Mouse (Mus musculus) liver, embryonic 16.5 days (tissue): ENCODE data around the gene Kcnip1. TPM values are rescaled to one million over a fixed set of nuclear protein-coding genes. Genes with fewer than 3 reads are reported as not detected.

Experiments used
- ATAC-seq: fragments of 200-750 bp; cut with Nextera tagmentation; 2 replicates; pipeline ENCODE4 v1.8.0; 2017; ENCODE audit warnings: low read depth, mild to moderate bottlenecking, moderate number of reproducible peaks, moderate library complexity
- H3K27ac ChIP-seq: fragments of 300-500 bp; sonication (generic); 2 replicates; pipeline ENCODE4 v1.5.1; 2014; ENCODE audit warnings: mild to moderate bottlenecking, low read length
- H3K27me3 ChIP-seq: fragments of 300-500 bp; sonication (generic); 2 replicates; pipeline ENCODE4 v1.6.1; 2014; ENCODE audit warnings: low read depth, low read length, mixed read lengths; ENCODE audit not compliant: control insufficient read depth, insufficient read depth
- H3K36me3 ChIP-seq: fragments of 300-500 bp; sonication (generic); 2 replicates; pipeline ENCODE4 v1.6.1; 2014; ENCODE audit warnings: mild to moderate bottlenecking; ENCODE audit not compliant: control insufficient read depth, insufficient read depth
- H3K4me1 ChIP-seq: fragments of 300-500 bp; sonication (generic); 2 replicates; pipeline ENCODE4 v1.6.1; 2014; ENCODE audit warnings: low read depth, low read length, mixed read lengths; ENCODE audit not compliant: control insufficient read depth
- H3K4me2 ChIP-seq: fragments of 300-500 bp; sonication (generic); 2 replicates; pipeline ENCODE4 v1.6.1; 2014; ENCODE audit warnings: low read depth, low read length, mixed read lengths
- H3K4me3 ChIP-seq: fragments of 300-500 bp; sonication (generic); 2 replicates; pipeline ENCODE4 v1.5.1; 2014; ENCODE audit warnings: low read depth, mild to moderate bottlenecking, low read length
- H3K9ac ChIP-seq: fragments of 300-500 bp; sonication (generic); 2 replicates; pipeline ENCODE4 v1.6.1; 2014; ENCODE audit warnings: low read depth, low read length
- H3K9me3 ChIP-seq: fragments of 300-500 bp; sonication (generic); replicated peaks from 2 replicates; pipeline ENCODE4 v1.6.1; 2016; ENCODE audit warnings: low read length; ENCODE audit not compliant: control insufficient read depth
- WGBS: fragments of 180-500 bp; shearing (Covaris S2); extraction: QIAGEN DNeasy Blood & Tissue Kit; methylation state at CpG from one replicate; pipeline ENCODE4 v1.1.7; 2014; ENCODE audit not compliant: insufficient replicate concordance; 5-methylcytosine and 5-hydroxymethylcytosine counted together
- polyA plus RNA-seq: library from polyadenylated mRNA; unstranded; fragments of >200 nt; fragmentation: Nextera tagmentation; extraction: Ambion mirVana; gene quantifications from 2 replicates; pipeline ENCODE4 v1.2.1, GENCODE M21; 2015

Kcnip1 gene
- polyA plus RNA-seq, 1 experiment from 2014 or later = 0.35 TPM

- no peak for ATAC-seq
- Histone ChIP-seq H3K36me3 (no peaks in the 10 kb centered on the region), H3K27ac (no peak overlapping the region), H3K9ac (no peak overlapping the region), H3K4me1 (no peaks in the 10 kb centered on the region), H3K4me2 (no peak overlapping the region), H3K9me3 (no peaks in the 10 kb centered on the region), H3K27me3 (no peaks in the 10 kb centered on the region), H3K4me3 (no peak overlapping the region)
- WGBS = 9% methylated on average over 7 of the region's 7 CpGs
These were observed 54.2 kb downstream of the Kcnip1 start for GRCm38 (mm10) chr11:33938561-33939274.

DNA sequence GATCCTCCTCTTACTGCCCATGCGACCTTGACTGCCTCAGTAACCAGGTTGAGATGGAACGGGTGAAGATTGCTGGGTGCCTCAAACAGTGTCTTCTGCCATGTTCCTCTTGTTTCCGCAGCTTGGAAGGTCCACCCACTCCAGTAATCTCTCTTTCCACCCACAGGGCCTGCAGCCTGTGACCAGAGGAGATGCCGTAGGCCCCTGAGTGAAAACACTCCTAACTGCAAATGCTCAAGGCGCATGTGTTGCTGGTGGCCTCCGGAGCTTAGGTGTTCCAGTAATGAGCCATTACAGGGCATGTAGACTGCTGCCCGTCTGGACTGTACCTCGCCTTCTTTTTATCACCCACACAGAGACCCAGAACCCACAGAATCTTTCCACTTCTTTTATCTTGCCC, 55.3 kb downstream of the Kcnip1 start:
- no peak overlapping the region for H3K4me3 ChIP-seq
- H3K9me3 ChIP-seq = no peaks in the 10 kb centered on the region
- H3K4me2 ChIP-seq = no peak overlapping the region
- no peak for ATAC-seq
- H3K27me3 ChIP-seq = no peaks in the 10 kb centered on the region
- no peak overlapping the region for H3K9ac ChIP-seq
- no peaks in the 10 kb centered on the region for H3K4me1 ChIP-seq
- WGBS = 64% methylated on average over 8 of the region's 8 CpGs
- H3K27ac ChIP-seq = no peak overlapping the region
- no peaks in the 10 kb centered on the region for H3K36me3 ChIP-seq

DNA sequence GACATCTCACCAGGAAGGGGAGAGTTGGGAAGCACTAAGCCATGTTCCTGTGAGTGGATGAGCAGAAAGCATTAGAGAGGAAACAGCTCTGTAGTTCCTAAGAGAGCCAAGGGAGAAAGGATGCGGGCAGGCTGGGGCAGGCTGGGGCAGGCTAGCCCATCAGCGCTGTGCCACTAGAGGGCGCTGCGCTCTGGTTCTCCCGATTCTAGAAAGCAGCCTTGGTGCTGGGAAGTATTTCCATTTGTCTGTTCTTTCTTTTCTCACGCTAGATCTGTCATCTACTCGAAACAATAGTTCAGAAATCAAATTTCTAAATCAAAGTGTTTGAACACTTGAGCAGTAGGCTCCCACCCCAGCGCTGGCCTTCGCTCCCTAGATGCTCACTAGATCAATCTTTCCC, 58.7 kb downstream of the Kcnip1 start:
- no peak overlapping the region for H3K4me2 ChIP-seq
- H3K36me3 ChIP-seq = no peaks in the 10 kb centered on the region
- no peaks in the 10 kb centered on the region for H3K9me3 ChIP-seq
- no peaks in the 10 kb centered on the region for H3K27me3 ChIP-seq
- ATAC-seq = no peak
- WGBS = 60% methylated on average over 9 of the region's 9 CpGs
- H3K4me1 ChIP-seq = no peaks in the 10 kb centered on the region; the same call in 1 of the 2 replicates
- H3K4me3 ChIP-seq = no peak overlapping the region
- H3K9ac ChIP-seq = no peak overlapping the region
- H3K27ac ChIP-seq = no peak overlapping the region

- H3K4me2 ChIP-seq = peak overlapping the region; percentile 5; the same call in 1 of the 2 replicates
- H3K9me3 ChIP-seq = no peaks in the 10 kb centered on the region
- no peaks in the 10 kb centered on the region for H3K36me3 ChIP-seq
- no peak overlapping the region for H3K4me3 ChIP-seq
- H3K4me1 ChIP-seq = no peaks in the 10 kb centered on the region; the same call in 1 of the 2 replicates
- no peak overlapping the region for H3K9ac ChIP-seq
- WGBS = 37% methylated on average over 18 of the region's 18 CpGs
- no peak overlapping the region for H3K27ac ChIP-seq
- no peaks in the 10 kb centered on the region for H3K27me3 ChIP-seq
- no peak for ATAC-seq
These were observed 60.4 kb downstream of the Kcnip1 start for GRCm38 (mm10) chr11:33932386-33933111.

DNA sequence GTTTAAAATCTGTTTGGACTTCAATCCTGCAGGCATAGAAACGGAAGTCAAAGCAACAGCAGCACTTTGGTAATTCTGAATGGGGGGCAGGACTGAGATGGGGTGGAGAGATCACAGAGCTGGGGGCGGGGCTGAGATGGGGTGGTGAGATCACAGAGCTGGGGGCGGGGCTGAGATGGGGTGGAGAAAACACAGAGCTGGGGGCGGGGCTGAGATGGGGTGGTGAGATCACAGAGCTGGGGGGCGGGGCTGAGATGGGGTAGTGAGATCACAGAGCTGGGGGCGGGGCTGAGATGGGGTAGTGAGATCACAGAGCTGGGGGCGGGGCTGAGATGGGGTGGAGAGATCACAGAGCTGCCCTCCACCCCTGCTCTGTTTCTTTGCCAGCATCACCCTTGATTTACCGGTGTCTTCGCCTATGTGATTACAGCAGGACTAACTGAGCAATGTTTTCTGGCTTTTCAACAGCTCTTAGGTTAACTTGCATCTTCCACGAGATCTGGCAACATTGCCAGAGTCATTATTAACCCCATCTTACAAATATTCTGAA, 61.0 kb downstream of the Kcnip1 start:
- peak overlapping the region; percentile 5; the same call in 1 of the 2 replicates for H3K4me2 ChIP-seq
- WGBS = 11% methylated on average over 7 of the region's 10 CpGs
- H3K27ac ChIP-seq = no peak overlapping the region
- no peak for ATAC-seq
- H3K9me3 ChIP-seq = no peaks in the 10 kb centered on the region
- no peak overlapping the region for H3K4me3 ChIP-seq
- no peaks in the 10 kb centered on the region for H3K36me3 ChIP-seq
- H3K27me3 ChIP-seq = no peaks in the 10 kb centered on the region
- H3K9ac ChIP-seq = no peak overlapping the region
- H3K4me1 ChIP-seq = no peaks in the 10 kb centered on the region; the same call in 1 of the 2 replicates

GRCm38 (mm10) chr11:33929412-33929811, 63.5 kb downstream of the Kcnip1 start:
- Histone ChIP-seq H3K27ac (no peak overlapping the region), H3K9ac (no peak overlapping the region), H3K9me3 (no peaks in the 10 kb centered on the region), H3K36me3 (no peaks in the 10 kb centered on the region), H3K27me3 (no peaks in the 10 kb centered on the region), H3K4me1 (no peaks in the 10 kb centered on the region; the same call in 1 of the 2 replicates), H3K4me2 (no peak overlapping the region), H3K4me3 (no peak overlapping the region)
- ATAC-seq = no peak
- 62% methylated on average over 11 of the region's 11 CpGs for WGBS

DNA sequence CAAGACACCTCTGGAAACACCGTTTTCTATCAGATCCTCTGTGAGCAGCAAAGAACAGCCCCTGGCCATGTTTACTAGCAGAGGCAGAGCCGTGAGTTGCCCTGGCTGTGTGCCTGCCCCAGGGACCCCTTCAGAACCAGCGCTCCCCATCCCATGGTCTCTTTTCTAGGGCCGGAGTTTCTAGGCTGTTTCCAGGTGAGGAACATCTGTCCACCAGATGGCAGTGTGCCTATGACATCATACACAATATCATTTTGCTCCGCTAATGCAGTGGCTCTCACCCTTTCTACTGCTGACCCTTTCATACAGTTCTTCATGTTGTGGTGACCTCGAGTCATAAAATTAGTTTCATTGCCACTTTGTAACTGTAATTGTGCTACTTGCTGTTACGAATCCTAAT, 64.3 kb downstream of the Kcnip1 start:
- WGBS = 30% methylated on average over 7 of the region's 7 CpGs
- Histone ChIP-seq H3K27ac (no peak overlapping the region), H3K4me1 (no peaks in the 10 kb centered on the region; the same call in 1 of the 2 replicates), H3K9ac (no peak overlapping the region), H3K9me3 (no peaks in the 10 kb centered on the region), H3K36me3 (no peaks in the 10 kb centered on the region), H3K4me3 (no peak overlapping the region), H3K27me3 (no peaks in the 10 kb centered on the region), H3K4me2 (no peak overlapping the region)
- ATAC-seq = no peak

DNA sequence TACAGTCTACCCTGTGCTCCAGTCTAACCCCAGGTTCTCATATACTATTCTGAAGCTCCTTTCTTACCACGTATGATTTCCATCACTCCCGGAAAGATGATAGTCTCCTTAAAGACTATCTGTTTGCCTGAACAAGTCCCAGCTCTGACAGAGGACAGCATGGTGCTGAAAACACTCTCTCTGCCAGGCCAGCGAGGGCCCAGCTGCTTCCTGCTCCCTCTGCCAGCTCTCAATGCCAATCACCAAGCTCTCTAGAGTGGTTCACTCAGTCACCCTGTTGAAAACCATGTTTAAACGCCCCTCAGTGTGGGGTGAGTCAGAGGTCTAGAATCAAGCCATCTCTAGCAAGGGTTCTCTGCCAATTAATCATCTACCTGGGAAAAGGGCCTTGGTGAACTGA, 65.1 kb downstream of the Kcnip1 start:
- no peaks in the 10 kb centered on the region for H3K27me3 ChIP-seq
- no peak overlapping the region for H3K4me3 ChIP-seq
- H3K9ac ChIP-seq = no peak overlapping the region
- no peaks in the 10 kb centered on the region; the same call in 1 of the 2 replicates for H3K4me1 ChIP-seq
- WGBS = 55% methylated on average over 4 of the region's 4 CpGs
- H3K36me3 ChIP-seq = no peaks in the 10 kb centered on the region
- no peaks in the 10 kb centered on the region for H3K9me3 ChIP-seq
- no peak overlapping the region for H3K4me2 ChIP-seq
- ATAC-seq = no peak
- no peak overlapping the region for H3K27ac ChIP-seq

DNA sequence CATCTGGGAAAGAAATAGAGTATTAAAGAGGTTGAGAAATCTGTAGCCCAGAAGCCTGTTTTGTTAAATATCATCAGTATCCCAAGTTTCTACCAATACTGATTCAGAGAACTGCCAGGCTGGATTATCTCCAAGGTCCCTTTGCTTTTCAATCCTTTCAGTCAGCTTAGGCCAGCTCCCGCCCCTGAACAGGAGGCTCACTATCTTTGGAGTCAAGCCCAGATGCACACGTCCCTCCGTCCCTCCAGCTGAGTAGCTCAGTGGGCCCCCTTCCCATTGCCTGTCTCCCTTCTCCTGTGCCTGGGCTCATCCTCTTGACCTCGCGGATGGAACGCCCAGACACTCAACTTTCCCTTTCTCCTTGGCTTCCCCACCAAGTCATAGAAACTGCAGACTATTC, 65.6 kb downstream of the Kcnip1 start:
- no peak overlapping the region for H3K9ac ChIP-seq
- H3K27ac ChIP-seq = no peak overlapping the region
- no peaks in the 10 kb centered on the region; the same call in 1 of the 2 replicates for H3K4me1 ChIP-seq
- no peaks in the 10 kb centered on the region for H3K36me3 ChIP-seq
- no peak overlapping the region for H3K4me2 ChIP-seq
- WGBS = 59% methylated on average over 6 of the region's 6 CpGs
- H3K27me3 ChIP-seq = no peaks in the 10 kb centered on the region
- no peak for ATAC-seq
- no peaks in the 10 kb centered on the region for H3K9me3 ChIP-seq
- no peak overlapping the region for H3K4me3 ChIP-seq
